Mouse (Mus musculus) embryonic facial prominence, embryonic 11.5 days (tissue): ENCODE data around the gene Cstf1. TPM values are rescaled to one million over a fixed set of nuclear protein-coding genes. Genes with fewer than 3 reads are reported as not detected.
A peak's percentile ranks its signal among the peaks of the same experiment; 100 is the strongest.

Experiments
- ATAC-seq: fragments of 200-750 bp; cut with Nextera tagmentation; replicated peaks from 2 replicates; pipeline ENCODE4 v1.8.0; 2017; ENCODE audit warnings: low read depth; ENCODE audit not compliant: insufficient number of reproducible peaks, low FRiP score, low TSS enrichment
- DNase-seq: peaks from one replicate; pipeline ENCODE4 v3.0.0-alpha.2; 2015; ENCODE audit warnings: low spot score
- H3K27ac ChIP-seq: fragments of 300-500 bp; sonication (generic); replicated peaks from 2 replicates; pipeline ENCODE4 v1.5.1; 2014; ENCODE audit warnings: mild to moderate bottlenecking, low read depth, low read length, control low read depth
- H3K27me3 ChIP-seq: fragments of 300-500 bp; sonication (generic); 2 replicates; pipeline ENCODE4 v1.6.1; 2014; ENCODE audit warnings: mild to moderate bottlenecking, low read length, moderate library complexity, mixed read lengths; ENCODE audit not compliant: control insufficient read depth, insufficient read depth
- H3K36me3 ChIP-seq: fragments of 300-500 bp; sonication (generic); replicated peaks from 2 replicates; pipeline ENCODE4 v1.6.1; 2014; ENCODE audit warnings: low read depth, mild to moderate bottlenecking, low read length, moderate library complexity, mixed read lengths; ENCODE audit not compliant: control insufficient read depth, insufficient read depth
- H3K4me1 ChIP-seq: fragments of 300-500 bp; sonication (generic); 2 replicates; pipeline ENCODE4 v1.6.1; 2014; ENCODE audit warnings: low read length, mixed read lengths; ENCODE audit not compliant: control insufficient read depth, insufficient read depth
- H3K4me2 ChIP-seq: fragments of 300-500 bp; sonication (generic); 2 replicates; pipeline ENCODE4 v1.6.1; 2014; ENCODE audit warnings: low read depth, mild to moderate bottlenecking, control low read depth, low read length, moderate library complexity
- H3K4me3 ChIP-seq: fragments of 300-500 bp; sonication (generic); 2 replicates; pipeline ENCODE4 v1.5.1; 2014; ENCODE audit warnings: low read depth, low read length, control low read depth
- H3K9ac ChIP-seq: fragments of 300-500 bp; sonication (generic); replicated peaks from 2 replicates; pipeline ENCODE4 v1.6.1; 2014; ENCODE audit warnings: mild to moderate bottlenecking, control low read depth, low read length
- H3K9me3 ChIP-seq: fragments of 300-500 bp; sonication (generic); replicated peaks from 2 replicates; pipeline ENCODE4 v1.6.1; 2016; ENCODE audit warnings: mild to moderate bottlenecking, low read length, inconsistent platforms, mixed read lengths; ENCODE audit not compliant: control insufficient read depth
- WGBS: fragments of 180-500 bp; shearing (Covaris S2); extraction: QIAGEN DNeasy Blood & Tissue Kit; methylation state at CpG from one replicate; pipeline ENCODE4 v1.1.7; 2014; 5-methylcytosine and 5-hydroxymethylcytosine counted together
- polyA plus RNA-seq: library from polyadenylated mRNA; unstranded; fragments of >200 nt; fragmentation: Nextera tagmentation; extraction: Ambion mirVana; gene quantifications from 2 replicates; pipeline ENCODE4 v1.2.1, GENCODE M21; 2014

The Cstf1 gene
- polyA plus RNA-seq, 1 experiment from 2014 or later = 51.6 TPM

DNA sequence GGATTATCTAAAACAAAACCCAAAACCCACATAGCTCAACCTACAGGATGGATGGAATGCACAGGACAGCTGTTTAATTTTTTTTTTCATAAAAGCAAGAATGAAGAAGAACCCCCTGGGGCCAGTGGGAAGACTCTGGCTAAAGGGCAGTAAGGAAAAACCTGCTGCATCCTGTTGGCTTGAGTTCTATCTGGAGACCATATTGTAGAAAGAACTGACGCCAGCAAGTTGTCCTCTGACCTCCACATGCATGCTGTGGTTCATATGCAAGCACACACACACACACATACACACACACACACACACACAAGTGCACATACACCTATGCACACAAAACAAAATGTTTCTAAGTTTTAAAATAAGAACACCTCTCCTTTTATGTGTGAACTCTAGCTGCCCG is 40.2 kb downstream of the Cstf1 start:
- no peak overlapping the region for H3K27ac ChIP-seq
- no peaks in the 10 kb centered on the region for H3K27me3 ChIP-seq
- ATAC-seq = no peak
- WGBS = 74% methylated on average over 2 of the region's 2 CpGs
- no peaks in the 10 kb centered on the region for H3K36me3 ChIP-seq
- H3K4me2 ChIP-seq = no peak overlapping the region
- H3K4me1 ChIP-seq = no peaks in the 10 kb centered on the region; the same call in 1 of the 2 replicates
- no peak overlapping the region for H3K4me3 ChIP-seq
- H3K9me3 ChIP-seq = no peaks in the 10 kb centered on the region
- no peak for DNase-seq
- H3K9ac ChIP-seq = no peak overlapping the region

GRCm38 (mm10) chr2:172411091-172411490 is 40.6 kb downstream of the Cstf1 start:
- Histone ChIP-seq H3K4me2 (no peak overlapping the region), H3K36me3 (no peaks in the 10 kb centered on the region), H3K4me3 (no peak overlapping the region), H3K4me1 (no peaks in the 10 kb centered on the region; the same call in 1 of the 2 replicates), H3K9me3 (no peaks in the 10 kb centered on the region), H3K27ac (no peak overlapping the region), H3K27me3 (no peaks in the 10 kb centered on the region), H3K9ac (no peak overlapping the region)
- DNase-seq (no peak), ATAC-seq (no peak)
- WGBS = 77% methylated on average over 11 of the region's 11 CpGs

GRCm38 (mm10) chr2:172412454-172412853 is 42.0 kb downstream of the Cstf1 start:
- Histone ChIP-seq H3K27ac (no peak overlapping the region), H3K4me1 (no peaks in the 10 kb centered on the region; the same call in 1 of the 2 replicates), H3K4me2 (no peak overlapping the region; the same call in 1 of the 2 replicates), H3K27me3 (no peaks in the 10 kb centered on the region), H3K9ac (no peak overlapping the region), H3K4me3 (no peak overlapping the region), H3K36me3 (no peaks in the 10 kb centered on the region), H3K9me3 (no peaks in the 10 kb centered on the region)
- 5% methylated on average over 9 of the region's 9 CpGs for WGBS
- peak; percentile 72 for DNase-seq
- ATAC-seq = 0 out of 2 replicates have a peak, but pooled peaks have one; percentile 55

GRCm38 (mm10) chr2:172413273-172413672 is 42.8 kb downstream of the Cstf1 start:
- Histone ChIP-seq H3K36me3 (no peaks in the 10 kb centered on the region), H3K4me2 (no peak overlapping the region), H3K4me3 (no peak overlapping the region), H3K27me3 (no peaks in the 10 kb centered on the region), H3K27ac (no peak overlapping the region), H3K9ac (no peak overlapping the region), H3K4me1 (no peaks in the 10 kb centered on the region; the same call in 1 of the 2 replicates), H3K9me3 (no peaks in the 10 kb centered on the region)
- DNase-seq = peak; percentile 48
- 16% methylated on average over 4 of the region's 4 CpGs for WGBS
- no peak for ATAC-seq

GRCm38 (mm10) chr2:172413894-172414293 is 43.4 kb downstream of the Cstf1 start:
- ATAC-seq (no peak), DNase-seq (no peak)
- Histone ChIP-seq H3K36me3 (no peaks in the 10 kb centered on the region), H3K27me3 (no peaks in the 10 kb centered on the region), H3K9ac (no peak overlapping the region), H3K4me1 (no peaks in the 10 kb centered on the region; the same call in 1 of the 2 replicates), H3K4me2 (no peak overlapping the region), H3K4me3 (no peak overlapping the region), H3K9me3 (no peaks in the 10 kb centered on the region), H3K27ac (no peak overlapping the region)
- 46% methylated on average over 5 of the region's 5 CpGs for WGBS

DNA sequence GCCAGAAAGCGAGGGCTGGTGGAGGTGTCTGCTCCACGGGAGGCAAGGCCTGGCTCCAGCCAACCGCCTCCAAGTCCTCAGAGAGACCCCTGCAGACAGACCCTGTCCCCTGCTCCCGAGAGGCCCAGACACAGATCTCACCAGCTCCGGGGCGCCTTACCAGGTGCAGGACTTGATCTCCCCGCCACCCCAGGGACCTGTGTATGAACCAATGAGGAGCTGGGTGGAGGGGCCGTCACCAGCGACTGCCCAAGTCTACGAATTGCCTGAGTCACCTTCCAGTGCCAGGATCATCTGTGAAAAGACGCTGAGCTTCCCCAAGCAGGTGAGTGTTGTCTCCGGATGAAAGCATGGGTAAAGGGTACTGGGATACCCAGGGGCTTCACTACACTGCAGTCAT is 45.7 kb downstream of the Cstf1 start:
- Histone ChIP-seq H3K4me2 (no peak overlapping the region), H3K36me3 (no peaks in the 10 kb centered on the region), H3K4me1 (no peaks in the 10 kb centered on the region; the same call in 1 of the 2 replicates), H3K27me3 (no peaks in the 10 kb centered on the region), H3K4me3 (no peak overlapping the region), H3K9me3 (no peaks in the 10 kb centered on the region), H3K27ac (no peak overlapping the region), H3K9ac (no peak overlapping the region)
- DNase-seq = no peak
- WGBS = 62% methylated on average over 12 of the region's 12 CpGs
- no peak for ATAC-seq

DNA sequence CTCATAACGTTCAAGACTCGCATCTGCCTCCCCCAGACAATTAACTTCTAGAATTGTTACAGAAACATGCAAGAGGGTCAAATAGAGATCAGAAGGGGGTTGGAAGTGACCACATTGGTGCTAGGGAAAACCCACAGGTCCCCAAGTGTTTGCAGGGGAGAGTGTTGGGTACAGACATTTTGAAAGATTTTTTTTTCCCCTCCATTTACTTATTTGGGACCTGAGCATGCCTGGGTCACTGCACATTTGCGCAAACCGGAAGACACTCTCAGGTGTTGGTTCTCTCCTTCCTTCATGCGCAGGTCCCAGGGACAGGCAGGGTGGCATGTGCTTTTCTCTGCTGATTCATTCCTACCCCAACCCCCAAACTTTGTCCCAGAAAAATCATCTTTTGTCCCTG is 46.4 kb downstream of the Cstf1 start:
- 83% methylated on average over 5 of the region's 5 CpGs for WGBS

GRCm38 (mm10) chr2:172418208-172418607 is 47.7 kb downstream of the Cstf1 start:
- H3K27me3 ChIP-seq = no peaks in the 10 kb centered on the region
- 84% methylated on average over 5 of the region's 5 CpGs for WGBS
- H3K9me3 ChIP-seq = no peaks in the 10 kb centered on the region
- H3K4me3 ChIP-seq = no peak overlapping the region
- no peak overlapping the region for H3K9ac ChIP-seq
- no peak overlapping the region for H3K27ac ChIP-seq
- ATAC-seq = no peak
- H3K4me2 ChIP-seq = no peak overlapping the region
- DNase-seq = no peak
- no peaks in the 10 kb centered on the region for H3K4me1 ChIP-seq
- H3K36me3 ChIP-seq = no peaks in the 10 kb centered on the region

More for the DNA sequence above, 46.4 kb downstream of the Cstf1 start:
- Histone ChIP-seq H3K27me3 (no peaks in the 10 kb centered on the region), H3K9me3 (no peaks in the 10 kb centered on the region), H3K4me2 (no peak overlapping the region), H3K4me3 (no peak overlapping the region), H3K36me3 (no peaks in the 10 kb centered on the region), H3K27ac (no peak overlapping the region), H3K4me1 (no peaks in the 10 kb centered on the region; the same call in 1 of the 2 replicates), H3K9ac (no peak overlapping the region)
- ATAC-seq (no peak), DNase-seq (no peak)
